Mouse (Mus musculus) CH12.LX (cell line): ENCODE data around the gene Rnf168.

Experiments used
- POLR2A ChIP-seq: IDR thresholded peaks from 2 replicates; pipeline ENCODE4 v1.6.1; 2011; ENCODE audit warnings: low read depth, mild to moderate bottlenecking, improper control_type of control experiment, low read length
- TCF12 ChIP-seq: IDR thresholded peaks from 2 replicates; pipeline ENCODE4 v1.6.1; 2014; ENCODE audit warnings: low read depth, mild to moderate bottlenecking, inconsistent platforms, low read length, improper control_type of control experiment

- TF ChIP-seq TCF12 (no peak), POLR2A (no peak)
Measured at GRCm38 (mm10) chr16:32316601-32317000, 39.3 kb downstream of the Rnf168 start.
